Mouse (Mus musculus): ENCODE results near the gene Dmrta2.

DNA sequence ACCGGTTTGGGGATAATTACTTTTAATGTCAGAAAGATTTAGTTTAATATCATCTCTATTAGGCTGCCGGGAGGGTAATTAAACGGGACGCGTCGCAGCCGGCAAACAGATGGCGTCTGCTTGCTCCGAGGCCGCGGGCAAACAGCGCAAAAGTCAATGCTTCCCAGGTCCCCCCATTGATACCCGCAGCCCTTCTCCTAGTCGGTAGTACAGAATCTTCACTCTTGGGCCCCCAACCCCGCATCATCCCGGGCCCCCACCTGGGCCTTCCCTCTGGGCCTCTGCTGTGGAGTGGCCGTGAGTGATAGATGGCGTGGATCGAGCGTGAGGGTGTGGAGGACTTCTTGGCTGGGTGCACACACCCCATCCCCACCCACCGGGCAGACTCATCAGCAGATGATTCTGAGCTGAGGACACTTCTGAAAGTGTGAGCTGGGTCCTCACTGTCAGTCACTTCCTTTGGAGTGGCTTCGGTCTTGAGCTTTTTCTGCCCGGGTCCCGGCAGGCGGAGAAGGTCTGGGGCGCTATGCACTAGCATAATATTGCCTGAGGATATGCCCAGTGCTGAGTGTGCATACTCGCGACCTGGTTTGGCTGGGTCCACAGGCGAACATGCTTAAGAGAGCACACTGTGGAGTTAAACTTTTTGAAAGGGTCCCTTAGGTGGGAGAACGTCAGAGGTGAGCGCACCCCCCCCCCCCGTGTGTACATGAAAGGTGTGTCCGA, 3.0 kb upstream of the Dmrta2 start:
- TF ChIP-seq CTCF (IDR thresholded peaks at IDR 0.05; ENCODE audit: low read depth) (no peak), EP300 (optimal IDR thresholded peaks at IDR 0.05) (no peak)

Data from stomach, postnatal 0 days (tissue).